Mouse (Mus musculus) embryo, embryonic 11.5 days (tissue): ENCODE data around the gene Ropn1.
"Not testable (repeated sequence)": the region's sequence is repeated elsewhere in the genome, so short reads cannot be mapped to it uniquely, and the experiment has no call there.

Experiments
- DNase-seq: peaks from one replicate; pipeline ENCODE4 v3.0.0-alpha.2; 2012; ENCODE audit warnings: low read depth, low spot score

Gene Ropn1

GRCm38 (mm10) chr16:34690334-34691144 is 40.8 kb downstream of the Ropn1 start, which contains the start of gene Ccdc14:
Ccdc14 (plus strand) TSS chr16:34690616.
- DNase-seq = peak; percentile 79

DNA sequence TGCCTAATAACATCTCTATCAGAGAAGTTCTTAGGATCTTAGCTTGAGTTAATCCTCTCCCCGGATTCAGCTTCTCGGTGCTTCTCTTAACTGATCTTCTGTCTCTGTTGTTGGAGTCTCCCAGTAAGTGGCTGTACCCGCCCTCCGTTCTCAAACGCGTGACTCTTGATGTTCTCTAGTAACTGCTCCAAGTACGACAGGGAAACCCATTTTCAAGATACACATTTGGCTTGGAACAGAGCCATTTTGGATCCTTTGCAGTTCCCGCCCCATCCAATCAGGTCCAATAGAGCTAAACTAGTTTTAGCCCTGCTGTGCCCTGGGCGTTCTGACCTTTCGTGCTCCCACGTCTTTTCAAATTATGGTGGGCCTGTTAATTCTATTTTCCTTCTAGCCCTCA is 41.4 kb downstream of the Ropn1 start:
- no peak for DNase-seq

DNA sequence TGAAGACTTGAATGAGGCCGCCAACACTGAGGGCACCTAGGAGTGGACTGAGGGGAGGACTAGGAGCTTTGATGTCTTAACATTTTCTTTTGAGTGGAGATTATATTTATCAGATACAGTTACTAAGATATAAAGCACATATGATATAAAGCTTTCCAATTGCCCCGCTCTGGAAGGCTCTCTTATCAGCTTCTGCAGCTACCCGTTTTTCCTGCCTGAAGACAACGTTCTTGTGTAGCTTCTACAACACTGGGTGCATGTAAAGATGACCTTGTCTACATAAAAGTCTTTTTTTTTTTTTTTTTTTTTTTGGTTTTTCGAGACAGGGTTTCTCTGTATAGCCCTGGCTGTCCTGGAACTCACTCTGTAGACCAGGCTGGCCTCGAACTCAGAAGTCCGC is 44.8 kb downstream of the Ropn1 start:
- DNase-seq = no peak

- DNase-seq = not testable (repeated sequence)
Observed at GRCm38 (mm10) chr16:34698721-34699120, 49.0 kb downstream of the Ropn1 start.

GRCm38 (mm10) chr16:34700165-34700827 is 50.6 kb downstream of the Ropn1 start:
- DNase-seq = peak; percentile 73

DNA sequence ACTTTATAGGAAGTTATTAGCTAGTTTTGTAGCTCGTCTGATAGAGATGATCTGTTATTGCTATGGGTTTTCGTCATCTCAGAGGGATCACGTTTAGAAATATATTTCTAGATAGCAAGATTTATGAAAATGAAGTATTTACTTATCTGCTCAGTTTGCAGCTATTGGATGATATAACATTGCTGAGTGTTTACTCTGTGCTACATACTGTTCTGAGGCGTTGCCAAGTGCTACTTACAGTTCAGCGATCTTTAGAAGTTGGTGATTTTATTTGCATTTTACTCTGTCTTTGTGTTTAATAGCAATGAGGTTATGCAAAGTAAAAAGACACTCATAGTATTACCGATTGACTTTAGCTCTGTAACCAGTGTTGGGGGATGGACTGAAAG is 51.1 kb downstream of the Ropn1 start:
- DNase-seq = no peak

- no peak for DNase-seq
Observed at GRCm38 (mm10) chr16:34706019-34706418, 56.3 kb downstream of the Ropn1 start.

DNA sequence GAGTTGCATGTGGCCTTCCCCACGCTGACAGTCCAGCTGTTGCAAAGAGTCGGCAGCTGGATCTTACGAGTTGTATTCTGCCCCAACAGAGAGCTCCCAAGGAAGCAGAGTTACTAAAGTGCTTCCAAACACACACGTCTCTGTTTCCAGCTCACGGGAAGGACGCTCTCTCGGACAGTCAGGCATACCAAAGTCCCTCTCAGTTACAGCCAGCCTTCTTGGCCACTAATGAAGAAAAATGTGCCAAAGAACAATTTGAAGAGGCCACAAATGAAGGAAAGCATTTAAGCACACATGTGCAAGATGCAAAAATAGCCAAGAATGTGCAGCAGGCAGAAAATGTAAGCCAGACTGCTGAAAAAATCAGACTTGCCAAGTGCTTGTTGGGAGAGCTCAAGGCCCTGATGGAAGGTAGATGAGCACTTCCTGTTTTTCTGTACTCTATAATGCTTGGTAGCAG is 56.8 kb downstream of the Ropn1 start:
- no peak for DNase-seq

- DNase-seq = peak; percentile 17
Observed at GRCm38 (mm10) chr16:34711481-34711880, 61.8 kb downstream of the Ropn1 start.

DNA sequence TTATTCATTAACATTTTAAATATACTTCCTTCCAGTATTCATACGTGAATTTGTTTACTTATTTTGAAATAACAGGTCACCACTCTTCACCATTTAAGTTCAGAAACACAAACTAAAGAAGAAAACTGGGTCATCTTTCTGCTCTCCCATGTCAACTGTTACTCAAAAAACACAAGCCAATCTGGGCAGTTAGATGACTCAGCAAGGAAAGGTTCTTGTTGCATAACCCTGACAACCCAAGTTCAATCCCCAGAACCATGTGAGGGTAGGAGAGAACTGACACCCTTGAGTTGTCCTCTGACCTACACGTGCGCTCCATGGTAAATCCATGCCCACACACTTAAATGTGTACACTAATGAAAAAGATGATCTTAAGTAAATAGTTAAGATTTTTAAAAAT is 75.4 kb downstream of the Ropn1 start:
- DNase-seq = no peak
